In the genomic region with DNA sequence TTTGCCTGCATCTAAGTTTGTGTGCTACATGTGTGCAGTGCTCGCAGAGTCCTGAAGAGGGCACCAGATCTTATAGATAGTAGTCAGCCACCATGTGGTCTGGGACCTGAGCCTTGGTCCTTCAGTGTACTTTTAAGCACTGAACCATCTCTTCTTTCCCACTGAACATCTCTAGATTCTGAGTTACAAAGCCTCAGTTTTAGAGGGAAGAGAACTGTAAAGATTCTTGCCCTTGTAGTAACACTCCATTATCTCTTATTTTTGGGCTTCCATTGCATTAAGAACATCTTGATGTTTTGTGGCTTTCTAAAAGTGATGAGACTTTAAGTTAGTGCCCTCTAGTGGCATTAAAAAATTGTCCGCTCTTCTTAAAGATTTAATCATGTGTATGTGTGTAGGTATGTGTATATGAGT, we compare ENCODE assay signal across 9 mouse cellular contexts. TPM values are rescaled to one million over a fixed set of nuclear protein-coding genes. Genes with fewer than 3 reads are reported as not detected.
DNase-seq lines count a peak whose midpoint lies in the region; ATAC-seq and TF ChIP-seq lines count a peak whose summit lies in the region.
"Had no signal": no experiment of that assay in that cellular context is flagged by ENCODE, and none has a peak within 500 bp of the region (broad histone marks: within the 10 kb centered on the region; RNA-seq: fewer than 3 reads in every experiment).

No protein-coding gene starts in this region.

- DNase-seq in embryonic facial prominence, embryonic 11.5 days (ENCODE audit: low spot score), result peak; percentile 74
- DNase-seq in embryonic facial prominence, embryonic 10.5 days (ENCODE audit: low spot score), result no peak
- DNase-seq in lung, adult 2 months, result no peak
- no peak for DNase-seq in lung, adult 18-20 months
- DNase-seq in right cerebral cortex, postnatal 36 days (ENCODE audit: low spot score in 2 of 2), result no peak
- DNase-seq in heart, embryonic 10.5 days (ENCODE audit: low spot score), result no peak

- TF ChIP-seq POLR2A in lung, adult 2 months (IDR thresholded peaks at IDR 0.05; ENCODE audit: borderline replicate concordance, extremely low read depth, low read depth, low read length), result no peak
- TF ChIP-seq POLR2A in bone marrow, adult 2 months (IDR thresholded peaks at IDR 0.05; ENCODE audit: borderline replicate concordance, control insufficient read depth, low read depth, low read length), result no peak

- H3K9ac ChIP-seq in embryonic facial prominence, embryonic 11.5 days (replicated peaks; ENCODE audit: low read length), result no peak overlapping the region

- 86% methylated on average over 2 of the region's 2 CpGs for WGBS in embryonic facial prominence, embryonic 11.5 days
- 85% methylated on average over 2 of the region's 2 CpGs for WGBS in embryonic facial prominence, embryonic 10.5 days
- 89% methylated on average over 2 of the region's 2 CpGs for WGBS in lung, adult 2 months
- WGBS in bone marrow, adult 2 months, result 81% methylated on average over 2 of the region's 2 CpGs
- 86% methylated on average over 2 of the region's 2 CpGs for WGBS in heart, embryonic 10.5 days

- H3K9me3 ChIP-seq in embryonic facial prominence, embryonic 11.5 days (replicated peaks; ENCODE audit: control insufficient read depth, low read length), result no peaks in the 10 kb centered on the region
- H3K9me3 ChIP-seq in embryonic facial prominence, embryonic 10.5 days, result 0 out of 2 replicates have a peak, but pooled peaks cover 9% of the 10 kb centered on the region
- no peaks in the 10 kb centered on the region for H3K9me3 ChIP-seq in heart, embryonic 10.5 days
- H3K9me3 ChIP-seq: megakaryocyte, embryonic 14.5 days had no signal

- H3K27me3 ChIP-seq in embryonic facial prominence, embryonic 11.5 days (ENCODE audit: control insufficient read depth, insufficient read depth, low read length), result no peaks in the 10 kb centered on the region
- H3K27me3 ChIP-seq in embryonic facial prominence, embryonic 10.5 days (replicated peaks; ENCODE audit: low read depth, poor library complexity, severe bottlenecking), result no peaks in the 10 kb centered on the region
- H3K27me3 ChIP-seq in heart, embryonic 10.5 days (ENCODE audit: insufficient read depth, poor library complexity, severe bottlenecking), result no peaks in the 10 kb centered on the region
- H3K27me3 ChIP-seq: megakaryocyte, embryonic 14.5 days had no signal

- peak; percentile 24; the same call in 1 of the 2 replicates for TF ChIP-seq CTCF in lung, adult 2 months (IDR thresholded peaks at IDR 0.05; ENCODE audit: insufficient read depth, low read length)
- TF ChIP-seq CTCF in bone marrow, adult 2 months (IDR thresholded peaks at IDR 0.05; ENCODE audit: control insufficient read depth, insufficient read depth, low read length), result peak; percentile 53

- H3K4me3 ChIP-seq in embryonic facial prominence, embryonic 11.5 days (ENCODE audit: low read depth, low read length), result no peak overlapping the region
- H3K4me3 ChIP-seq in embryonic facial prominence, embryonic 10.5 days, result no peak overlapping the region
- H3K4me3 ChIP-seq in lung, adult 2 months (replicated peaks; ENCODE audit: extremely low read depth, low read depth, low read length), result no peak overlapping the region
- H3K4me3 ChIP-seq in bone marrow, adult 2 months (replicated peaks; ENCODE audit: control insufficient read depth, low read depth, low read length), result no peak overlapping the region
- no peak overlapping the region for H3K4me3 ChIP-seq in heart, embryonic 10.5 days
- H3K4me3 ChIP-seq: megakaryocyte, embryonic 14.5 days had no signal

- ATAC-seq in embryonic facial prominence, embryonic 11.5 days (replicated peaks; ENCODE audit: insufficient number of reproducible peaks, low FRiP score, low TSS enrichment, low read depth), result no peak
- peak; percentile 92 for ATAC-seq in megakaryocyte-erythroid progenitor cell, adult 5-6 weeks (replicated peaks; ENCODE audit: low FRiP score, low TSS enrichment, poor library complexity, severe bottlenecking)

- no peak overlapping the region for H3K4me2 ChIP-seq in embryonic facial prominence, embryonic 11.5 days (ENCODE audit: low read depth, low read length)

- H3K27ac ChIP-seq in embryonic facial prominence, embryonic 11.5 days (replicated peaks; ENCODE audit: low read depth, low read length), result no peak overlapping the region
- no peak overlapping the region for H3K27ac ChIP-seq in embryonic facial prominence, embryonic 10.5 days (replicated peaks)
- no peak overlapping the region for H3K27ac ChIP-seq in bone marrow, adult 2 months (ENCODE audit: control insufficient read depth, insufficient read depth, low read depth, low read length, poor library complexity)
- no peak overlapping the region for H3K27ac ChIP-seq in heart, embryonic 10.5 days

- no peaks in the 10 kb centered on the region; the same call in 1 of the 2 replicates for H3K36me3 ChIP-seq in embryonic facial prominence, embryonic 11.5 days (replicated peaks; ENCODE audit: control insufficient read depth, insufficient read depth, low read depth, low read length)
- peaks cover 76% of the 10 kb centered on the region for H3K36me3 ChIP-seq in embryonic facial prominence, embryonic 10.5 days (replicated peaks)
- H3K36me3 ChIP-seq in heart, embryonic 10.5 days, result peaks cover 46% of the 10 kb centered on the region

- H3K4me1 ChIP-seq in embryonic facial prominence, embryonic 11.5 days (ENCODE audit: control insufficient read depth, insufficient read depth, low read length), result no peaks in the 10 kb centered on the region
- no peaks in the 10 kb centered on the region for H3K4me1 ChIP-seq in embryonic facial prominence, embryonic 10.5 days
- H3K4me1 ChIP-seq in lung, adult 2 months (ENCODE audit: control insufficient read depth, insufficient read depth, low read length), result no peaks in the 10 kb centered on the region
- H3K4me1 ChIP-seq in bone marrow, adult 2 months (ENCODE audit: control insufficient read depth, insufficient read depth, low read length), result no peaks in the 10 kb centered on the region
- no peaks in the 10 kb centered on the region for H3K4me1 ChIP-seq in heart, embryonic 10.5 days

RNA-seq across cellular contexts. Expression of a gene that starts 18.8 kb away (rescaled TPM):
- 72.5 and 79.7 TPM in 2 replicates for polyA plus RNA-seq in embryonic facial prominence, embryonic 11.5 days (2014; fragmentation: Nextera tagmentation; extraction: Ambion mirVana)
- polyA plus RNA-seq in embryonic facial prominence, embryonic 10.5 days (2016; fragmentation: Nextera tagmentation; extraction: Ambion mirVana), result 62.7 and 65.9 TPM in 2 replicates
- 10.4 and 18.5 TPM in 2 replicates for polyA plus RNA-seq in lung, adult 2 months (2012; rRNA removed)
- polyA plus RNA-seq in bone marrow, adult 2 months (2011; ENCODE audit: insufficient read depth, insufficient read length, low replicate concordance, missing spikeins), result 11.8 and 17.4 TPM in 2 replicates
- total RNA-seq in megakaryocyte-erythroid progenitor cell, adult 5-6 weeks (2014; fragmentation: Nextera tagmentation), result 36.7 and 42.0 TPM in 2 replicates
- 62.5 and 66.8 TPM in 2 replicates for total RNA-seq in megakaryocyte-erythroid progenitor cell, adult 5-6 weeks (2017)
- 51.0 and 54.7 TPM in 2 replicates for polyA plus RNA-seq in heart, embryonic 10.5 days (2016; fragmentation: Nextera tagmentation; extraction: Ambion mirVana)

RNA-seq across cellular contexts. Expression of a gene that starts 19.1 kb away (rescaled TPM):
- 109 and 114 TPM in 2 replicates for polyA plus RNA-seq in embryonic facial prominence, embryonic 11.5 days (2014; fragmentation: Nextera tagmentation; extraction: Ambion mirVana)
- polyA plus RNA-seq in embryonic facial prominence, embryonic 10.5 days (2016; fragmentation: Nextera tagmentation; extraction: Ambion mirVana), result 86.7 and 89.7 TPM in 2 replicates
- polyA plus RNA-seq in lung, adult 2 months (2012; rRNA removed), result 4.9 and 6.9 TPM in 2 replicates
- polyA plus RNA-seq in bone marrow, adult 2 months (2011; ENCODE audit: insufficient read depth, insufficient read length, low replicate concordance, missing spikeins), result 25.8 and 32.5 TPM in 2 replicates
- total RNA-seq in megakaryocyte-erythroid progenitor cell, adult 5-6 weeks (2014; fragmentation: Nextera tagmentation), result 75.9 and 108 TPM in 2 replicates
- total RNA-seq in megakaryocyte-erythroid progenitor cell, adult 5-6 weeks (2017), result 29.9 and 48.3 TPM in 2 replicates
- polyA plus RNA-seq in heart, embryonic 10.5 days (2016; fragmentation: Nextera tagmentation; extraction: Ambion mirVana), result 63.5 and 69.3 TPM in 2 replicates

RNA-seq across cellular contexts. Expression of a gene that starts 33.3 kb away (rescaled TPM):
- polyA plus RNA-seq in embryonic facial prominence, embryonic 11.5 days (2014; fragmentation: Nextera tagmentation; extraction: Ambion mirVana), result 88.4 and 96.2 TPM in 2 replicates
- polyA plus RNA-seq in embryonic facial prominence, embryonic 10.5 days (2016; fragmentation: Nextera tagmentation; extraction: Ambion mirVana), result 66.5 and 78.8 TPM in 2 replicates
- 4.1 and 8.0 TPM in 2 replicates for polyA plus RNA-seq in lung, adult 2 months (2012; rRNA removed)
- 47.8 and 49.6 TPM in 2 replicates for polyA plus RNA-seq in bone marrow, adult 2 months (2011; ENCODE audit: insufficient read depth, insufficient read length, low replicate concordance, missing spikeins)
- 137 and 154 TPM in 2 replicates for total RNA-seq in megakaryocyte-erythroid progenitor cell, adult 5-6 weeks (2014; fragmentation: Nextera tagmentation)
- 288 and 291 TPM in 2 replicates for total RNA-seq in megakaryocyte-erythroid progenitor cell, adult 5-6 weeks (2017)
- 31.4 and 35.0 TPM in 2 replicates for polyA plus RNA-seq in heart, embryonic 10.5 days (2016; fragmentation: Nextera tagmentation; extraction: Ambion mirVana)
